In the genomic region with DNA sequence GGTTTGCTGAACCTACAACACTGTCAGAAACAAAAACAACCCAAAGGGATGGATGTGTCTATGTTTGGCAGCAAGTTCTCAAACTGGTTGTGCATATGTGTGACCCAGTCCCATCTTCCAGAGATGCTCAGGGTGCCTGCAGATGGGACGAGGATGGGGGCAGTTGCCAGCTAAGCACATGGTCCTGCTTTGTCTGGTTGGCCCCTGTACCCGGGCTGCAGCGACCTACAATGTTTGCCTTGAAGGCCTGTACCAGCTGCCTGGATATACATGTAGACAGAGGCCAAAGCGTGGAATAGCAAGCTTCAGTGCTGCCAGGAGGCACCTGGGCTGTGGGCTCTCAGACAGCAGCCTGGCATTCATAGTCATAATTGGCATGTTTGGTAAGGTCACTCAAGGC, we compare ENCODE assay signal across 22 mouse cellular contexts. TPM values are rescaled to one million over a fixed set of nuclear protein-coding genes. Genes with fewer than 3 reads are reported as not detected.
A peak's percentile ranks its signal among the peaks of the same experiment; 100 is the strongest.
DNase-seq lines count a peak whose midpoint lies in the region; ATAC-seq and TF ChIP-seq lines count a peak whose summit lies in the region.
"Had no signal": no experiment of that assay in that cellular context is flagged by ENCODE, and none has a peak within 500 bp of the region (broad histone marks: within the 10 kb centered on the region; RNA-seq: fewer than 3 reads in every experiment).

No protein-coding gene starts in this region.

- no peaks in the 10 kb centered on the region for H3K27me3 ChIP-seq in forebrain, postnatal 0 days (ENCODE audit: insufficient read depth, low read length)
- H3K27me3 ChIP-seq in forebrain, embryonic 12.5 days: no peaks in the 10 kb centered on the region
- H3K27me3 ChIP-seq: embryonic facial prominence, embryonic 12.5 days had no signal

- peaks cover 39% of the 10 kb centered on the region for H3K36me3 ChIP-seq in forebrain, postnatal 0 days (ENCODE audit: insufficient read depth)
- peaks cover 86% of the 10 kb centered on the region for H3K36me3 ChIP-seq in forebrain, embryonic 12.5 days (replicated peaks)
- H3K36me3 ChIP-seq: embryonic facial prominence, embryonic 12.5 days; G1E had no signal

- H3K9ac ChIP-seq in forebrain, postnatal 0 days: no peak overlapping the region
- H3K9ac ChIP-seq in forebrain, embryonic 12.5 days: no peak overlapping the region
- H3K9ac ChIP-seq: embryonic facial prominence, embryonic 12.5 days had no signal

- intact Hi-C loops in left cerebral cortex, postnatal 4 days (cut with DNase I): no loop called here

- no peak overlapping the region for H3K4me3 ChIP-seq in forebrain, postnatal 0 days (ENCODE audit: low read depth, low read length)
- no peak overlapping the region for H3K4me3 ChIP-seq in forebrain, embryonic 12.5 days (replicated peaks)
- H3K4me3 ChIP-seq: embryonic facial prominence, embryonic 10.5 days; embryonic facial prominence, embryonic 12.5 days had no signal

- TF ChIP-seq CTCF in forebrain, postnatal 0 days (IDR thresholded peaks at IDR 0.05; ENCODE audit: low read depth): no peak

- H3K27ac ChIP-seq in forebrain, postnatal 0 days (ENCODE audit: low read depth, low read length): no peak overlapping the region
- no peak overlapping the region for H3K27ac ChIP-seq in forebrain, embryonic 12.5 days
- H3K27ac ChIP-seq: embryonic facial prominence, embryonic 10.5 days; embryonic facial prominence, embryonic 12.5 days had no signal

- no peak overlapping the region for H3K4me2 ChIP-seq in forebrain, postnatal 0 days (ENCODE audit: low read depth)
- no peak overlapping the region for H3K4me2 ChIP-seq in forebrain, embryonic 12.5 days
- H3K4me2 ChIP-seq: embryonic facial prominence, embryonic 12.5 days had no signal

- DNase-seq in cerebellum, postnatal 10 days: peak; percentile 60 to 76
- DNase-seq in cerebellum, postnatal 25 days: no peak
- DNase-seq in forebrain, postnatal 0 days: no peak
- peak; percentile 56 for DNase-seq in left cerebral cortex, postnatal 4 days
- DNase-seq in left cerebral cortex, adult 11 months (ENCODE audit: low spot score): no peak
- DNase-seq: adrenal gland, adult 8-10 months; adrenal gland, postnatal 14 days; adrenal gland, postnatal 36 days; B cell, adult 2 months; cerebellum, adult 11-12 months; cerebellum, adult 8-10 months; cerebellum, adult 9-11 months had no signal

- ATAC-seq in forebrain, postnatal 0 days: peak; percentile 58
- ATAC-seq in forebrain, embryonic 12.5 days (ENCODE audit: low FRiP score): no peak
- ATAC-seq: activated CD4-positive, CD25-positive, alpha-beta regulatory T cell, adult 4 months; CD4-positive, CD25-positive, alpha-beta regulatory T cell, adult 4 months; forebrain, embryonic 14.5 days; forebrain, embryonic 16.5 days; Patski had no signal

- 70% methylated on average over 4 of the region's 4 CpGs for WGBS in forebrain, postnatal 0 days
- WGBS in forebrain, embryonic 12.5 days: 93% methylated on average over 4 of the region's 4 CpGs

- no peaks in the 10 kb centered on the region for H3K9me3 ChIP-seq in forebrain, postnatal 0 days (ENCODE audit: low read length)
- H3K9me3 ChIP-seq in forebrain, embryonic 12.5 days: no peaks in the 10 kb centered on the region
- H3K9me3 ChIP-seq: embryonic facial prominence, embryonic 10.5 days; embryonic facial prominence, embryonic 12.5 days had no signal

- no peaks in the 10 kb centered on the region for H3K4me1 ChIP-seq in forebrain, postnatal 0 days (ENCODE audit: insufficient read depth)
- no peaks in the 10 kb centered on the region for H3K4me1 ChIP-seq in forebrain, embryonic 12.5 days
- H3K4me1 ChIP-seq: embryonic facial prominence, embryonic 10.5 days; embryonic facial prominence, embryonic 12.5 days had no signal

RNA-seq across cellular contexts. Expression of gene Wscd1, which starts 35.8 kb away (rescaled TPM):
- 91.6 and 96.7 TPM in 2 replicates for total RNA-seq in forebrain, postnatal 0 days (2014; rRNA removed)
- polyA plus RNA-seq in forebrain, postnatal 0 days (2015; fragmentation: Nextera tagmentation; extraction: Ambion mirVana): 46.7 and 63.1 TPM in 2 replicates
- 58.3 and 65.1 TPM in 2 replicates for polyA plus RNA-seq in forebrain, embryonic 12.5 days (2016; fragmentation: Nextera tagmentation; extraction: Ambion mirVana)
- total RNA-seq in left cerebral cortex, postnatal 4 days (2021): 10 to 100 TPM; 61.4 to 71.4 TPM
- total RNA-seq: CH12.LX had no signal
- polyA plus RNA-seq: activated CD4-positive, CD25-positive, alpha-beta regulatory T cell, adult 4 months; CD4-positive, CD25-positive, alpha-beta regulatory T cell, adult 4 months; G1E had no signal

Comparison
In these comparisons a context has a peak if more than half of its experiments do, and no peak if none do; other contexts are left out.
1. DNase-seq: peak in cerebellum, postnatal 10 days (2 of 2) and left cerebral cortex, postnatal 4 days (single experiment); none in cerebellum, postnatal 25 days (0 of 2), forebrain, postnatal 0 days (single experiment) and left cerebral cortex, adult 11 months (single experiment).